Mouse (Mus musculus) midbrain, embryonic 12.5 days (tissue): Measurements from ENCODE around the gene Yipf2. TPM values are rescaled to one million over a fixed set of nuclear protein-coding genes. Genes with fewer than 3 reads are reported as not detected.
"Not testable (repeated sequence)": the region's sequence is repeated elsewhere in the genome, so short reads cannot be mapped to it uniquely, and the experiment has no call there.

Experiments used
- ATAC-seq: fragments of 200-750 bp; cut with Nextera tagmentation; 2 replicates; pipeline ENCODE4 v1.8.0; 2017; ENCODE audit warnings: low read depth, moderate TSS enrichment, moderate library complexity; ENCODE audit not compliant: low FRiP score
- H3K27ac ChIP-seq: fragments of 300-500 bp; sonication (generic); replicated peaks from 2 replicates; pipeline ENCODE4 v1.5.1; 2016; ENCODE audit warnings: mild to moderate bottlenecking
- H3K27me3 ChIP-seq: fragments of 300-500 bp; sonication (generic); 2 replicates; pipeline ENCODE4 v1.6.1; 2016; ENCODE audit warnings: mild to moderate bottlenecking
- H3K36me3 ChIP-seq: fragments of 300-500 bp; sonication (generic); 2 replicates; pipeline ENCODE4 v1.6.1; 2016
- H3K4me1 ChIP-seq: fragments of 300-500 bp; sonication (generic); 2 replicates; pipeline ENCODE4 v1.6.1; 2016
- H3K4me2 ChIP-seq: fragments of 300-500 bp; sonication (generic); replicated peaks from 2 replicates; pipeline ENCODE4 v1.6.1; 2016; ENCODE audit warnings: mild to moderate bottlenecking, moderate library complexity
- H3K4me3 ChIP-seq: fragments of 300-500 bp; sonication (generic); 2 replicates; pipeline ENCODE4 v1.5.1; 2016; ENCODE audit warnings: mild to moderate bottlenecking
- H3K9ac ChIP-seq: fragments of 300-500 bp; sonication (generic); replicated peaks from 2 replicates; pipeline ENCODE4 v1.6.1; 2016; ENCODE audit warnings: mild to moderate bottlenecking, moderate library complexity
- H3K9me3 ChIP-seq: fragments of 300-500 bp; sonication (generic); 2 replicates; pipeline ENCODE4 v1.6.1; 2016; ENCODE audit warnings: mild to moderate bottlenecking
- WGBS: fragments of 180-500 bp; shearing (Covaris S2); methylation state at CpG from one replicate; pipeline ENCODE4 v1.1.7; 2016; 5-methylcytosine and 5-hydroxymethylcytosine counted together
- polyA plus RNA-seq: library from polyadenylated mRNA; unstranded; fragments of >200 nt; fragmentation: Nextera tagmentation; extraction: Ambion mirVana; gene quantifications from 2 replicates; pipeline ENCODE4 v1.2.1, GENCODE M21; 2016

The Yipf2 gene
- polyA plus RNA-seq, 1 experiment from 2014 or later = 21.2 TPM

GRCm38 (mm10) chr9:21615617-21616231 lies 23.1 kb upstream of the Yipf2 start, which contains the start of gene Smarca4:
TSS of gene Smarca4 (plus strand) at chr9:21616169.
- Histone ChIP-seq H3K4me1 (peaks cover 26% of the 10 kb centered on the region), H3K36me3 (peaks cover 5% of the 10 kb centered on the region; the same call in 1 of the 2 replicates), H3K9me3 (no peaks in the 10 kb centered on the region), H3K27me3 (no peaks in the 10 kb centered on the region), H3K4me2 (peak within 1 kb of the TSS; percentile 68), H3K27ac (peak within 1 kb of the TSS; percentile 97), H3K4me3 (peak within 1 kb of the TSS; percentile 62), H3K9ac (peak within 1 kb of the TSS; percentile 83)
- peak; percentile 94 for ATAC-seq
- under 1% methylated on average over 45 of the region's 45 CpGs for WGBS

GRCm38 (mm10) chr9:21614864-21615616 lies 22.4 kb upstream of the Yipf2 start:
- Histone ChIP-seq H3K4me3 (peak overlapping the region; percentile 62), H3K9ac (peak overlapping the region; percentile 75), H3K27ac (peak overlapping the region; percentile 97), H3K36me3 (peaks cover 5% of the 10 kb centered on the region; the same call in 1 of the 2 replicates), H3K9me3 (no peaks in the 10 kb centered on the region), H3K4me1 (peaks cover 26% of the 10 kb centered on the region), H3K27me3 (no peaks in the 10 kb centered on the region), H3K4me2 (peak overlapping the region; percentile 68)
- WGBS = 79% methylated on average over 15 of the region's 15 CpGs
- ATAC-seq = no peak

- Histone ChIP-seq H3K4me1 (peaks cover 2% of the 10 kb centered on the region), H3K4me3 (no peak overlapping the region), H3K27ac (no peak overlapping the region), H3K9me3 (no peaks in the 10 kb centered on the region), H3K4me2 (no peak overlapping the region), H3K27me3 (no peaks in the 10 kb centered on the region), H3K36me3 (no peaks in the 10 kb centered on the region), H3K9ac (no peak overlapping the region)
- 94% methylated on average over 1 of the region's 1 CpGs for WGBS
- no peak for ATAC-seq
These were observed 17.2 kb upstream of the Yipf2 start for GRCm38 (mm10) chr9:21609861-21610260.

GRCm38 (mm10) chr9:21606648-21607047 lies 14.0 kb upstream of the Yipf2 start:
- Histone ChIP-seq H3K4me3 (no peak overlapping the region), H3K9ac (no peak overlapping the region), H3K27ac (no peak overlapping the region), H3K36me3 (no peaks in the 10 kb centered on the region), H3K9me3 (no peaks in the 10 kb centered on the region), H3K4me1 (no peaks in the 10 kb centered on the region), H3K27me3 (no peaks in the 10 kb centered on the region), H3K4me2 (no peak overlapping the region)
- ATAC-seq = no peak
- WGBS = 100% methylated on average over 1 of the region's 1 CpGs

- ATAC-seq = no peak
These were observed 13.2 kb upstream of the Yipf2 start for GRCm38 (mm10) chr9:21605865-21606264.

GRCm38 (mm10) chr9:21604119-21604518 lies 11.5 kb upstream of the Yipf2 start:
- Histone ChIP-seq H3K36me3 (no peaks in the 10 kb centered on the region), H3K9me3 (no peaks in the 10 kb centered on the region), H3K4me2 (no peak overlapping the region), H3K9ac (no peak overlapping the region), H3K4me1 (no peaks in the 10 kb centered on the region), H3K27me3 (no peaks in the 10 kb centered on the region), H3K4me3 (no peak overlapping the region), H3K27ac (no peak overlapping the region)
- no peak for ATAC-seq
- WGBS = 74% methylated on average over 5 of the region's 5 CpGs

More at GRCm38 (mm10) chr9:21605865-21606264, 13.2 kb upstream of the Yipf2 start:
- no peak overlapping the region for H3K9ac ChIP-seq
- H3K4me1 ChIP-seq = no peaks in the 10 kb centered on the region
- H3K27me3 ChIP-seq = no peaks in the 10 kb centered on the region
- H3K9me3 ChIP-seq = no peaks in the 10 kb centered on the region
- H3K4me2 ChIP-seq = no peak overlapping the region
- H3K27ac ChIP-seq = no peak overlapping the region
- 72% methylated on average over 5 of the region's 5 CpGs for WGBS
- no peak overlapping the region for H3K4me3 ChIP-seq
- no peaks in the 10 kb centered on the region for H3K36me3 ChIP-seq

- H3K27me3 ChIP-seq = no peaks in the 10 kb centered on the region
- no peak overlapping the region for H3K4me3 ChIP-seq
- no peak overlapping the region for H3K4me2 ChIP-seq
- no peaks in the 10 kb centered on the region for H3K4me1 ChIP-seq
- ATAC-seq = peak; percentile 71; the same call in 1 of the 2 replicates
- no peak overlapping the region for H3K9ac ChIP-seq
- H3K9me3 ChIP-seq = no peaks in the 10 kb centered on the region
- no peak overlapping the region for H3K27ac ChIP-seq
- no peaks in the 10 kb centered on the region for H3K36me3 ChIP-seq
- WGBS = 47% methylated on average over 10 of the region's 10 CpGs
These were observed 9.2 kb upstream of the Yipf2 start for GRCm38 (mm10) chr9:21601722-21602399.

GRCm38 (mm10) chr9:21601073-21601472 lies 8.4 kb upstream of the Yipf2 start:
- Histone ChIP-seq H3K27me3 (no peaks in the 10 kb centered on the region), H3K4me1 (no peaks in the 10 kb centered on the region), H3K4me2 (no peak overlapping the region), H3K4me3 (no peak overlapping the region), H3K9ac (no peak overlapping the region), H3K27ac (no peak overlapping the region), H3K9me3 (no peaks in the 10 kb centered on the region), H3K36me3 (peaks cover 4% of the 10 kb centered on the region; the same call in 1 of the 2 replicates)
- ATAC-seq = no peak
- WGBS = 89% methylated on average over 2 of the region's 2 CpGs

GRCm38 (mm10) chr9:21600186-21600585 lies 7.6 kb upstream of the Yipf2 start:
- Histone ChIP-seq H3K4me3 (no peak overlapping the region), H3K9me3 (no peaks in the 10 kb centered on the region), H3K27ac (no peak overlapping the region), H3K9ac (no peak overlapping the region), H3K4me1 (peaks cover 3% of the 10 kb centered on the region; the same call in 1 of the 2 replicates), H3K36me3 (peaks cover 8% of the 10 kb centered on the region; the same call in 1 of the 2 replicates), H3K27me3 (no peaks in the 10 kb centered on the region), H3K4me2 (no peak overlapping the region)
- WGBS = 81% methylated on average over 3 of the region's 3 CpGs
- no peak for ATAC-seq

GRCm38 (mm10) chr9:21598198-21598597 lies 5.6 kb upstream of the Yipf2 start:
- WGBS = 35% methylated on average over 2 of the region's 2 CpGs

GRCm38 (mm10) chr9:21594838-21595237 lies 2.2 kb upstream of the Yipf2 start:
- H3K4me2 ChIP-seq = no peak overlapping the region

More at GRCm38 (mm10) chr9:21598198-21598597, 5.6 kb upstream of the Yipf2 start:
- Histone ChIP-seq H3K36me3 (peaks cover 13% of the 10 kb centered on the region; the same call in 1 of the 2 replicates), H3K4me2 (no peak overlapping the region), H3K27ac (no peak overlapping the region), H3K9me3 (no peaks in the 10 kb centered on the region), H3K4me3 (no peak overlapping the region), H3K4me1 (peaks cover 23% of the 10 kb centered on the region), H3K9ac (no peak overlapping the region), H3K27me3 (no peaks in the 10 kb centered on the region)
- no peak for ATAC-seq

GRCm38 (mm10) chr9:21594350-21594749 lies 1.7 kb upstream of the Yipf2 start:
- H3K4me2 ChIP-seq = peak overlapping the region; percentile 98

More at GRCm38 (mm10) chr9:21594838-21595237, 2.2 kb upstream of the Yipf2 start:
- H3K4me1 ChIP-seq = peaks cover 31% of the 10 kb centered on the region
- H3K36me3 ChIP-seq = peaks cover 16% of the 10 kb centered on the region
- no peak overlapping the region for H3K4me3 ChIP-seq
- H3K27ac ChIP-seq = no peak overlapping the region
- no peaks in the 10 kb centered on the region for H3K9me3 ChIP-seq
- no peaks in the 10 kb centered on the region for H3K27me3 ChIP-seq
- ATAC-seq = no peak
- no peak overlapping the region for H3K9ac ChIP-seq
- WGBS = 92% methylated on average over 2 of the region's 2 CpGs

More at GRCm38 (mm10) chr9:21594350-21594749, 1.7 kb upstream of the Yipf2 start:
- H3K9ac ChIP-seq, H3K9me3 ChIP-seq, H3K27me3 ChIP-seq, ATAC-seq, H3K27ac ChIP-seq: not testable (repeated sequence)
- H3K36me3 ChIP-seq = peaks cover 20% of the 10 kb centered on the region
- 91% methylated on average over 8 of the region's 8 CpGs for WGBS
- H3K4me1 ChIP-seq = peaks cover 31% of the 10 kb centered on the region
- peak overlapping the region; percentile 99 for H3K4me3 ChIP-seq
